Mouse (Mus musculus) myocyte (in vitro differentiated cells): ENCODE results near the gene 1810043G02Rik. TPM values are rescaled to one million over a fixed set of nuclear protein-coding genes. Genes with fewer than 3 reads are reported as not detected.
"Not testable (repeated sequence)": the region's sequence is repeated elsewhere in the genome, so short reads cannot be mapped to it uniquely, and the experiment has no call there.

Experiments used
- H3K27me3 ChIP-seq: one replicate; pipeline ENCODE4 v1.6.1; 2011; ENCODE audit not compliant: control insufficient read depth, insufficient read depth, insufficient read length
- H3K36me3 ChIP-seq: one replicate; pipeline ENCODE4 v1.6.1; 2011; ENCODE audit not compliant: control insufficient read depth, insufficient read depth
- H3K4me2 ChIP-seq: one replicate; pipeline ENCODE4 v1.6.1; 2011; ENCODE audit warnings: low read depth, control low read depth
- H3K4me3 ChIP-seq: one replicate; pipeline ENCODE4 v1.5.1; 2011; ENCODE audit warnings: mild to moderate bottlenecking, control low read depth, moderate library complexity
- H3K79me2 ChIP-seq: one replicate; pipeline ENCODE4 v1.6.1; 2011; ENCODE audit not compliant: control insufficient read depth, insufficient read depth
- H3ac ChIP-seq: one replicate; pipeline ENCODE4 v1.6.1; 2011; ENCODE audit not compliant: control insufficient read depth, insufficient read length
- CEBPB ChIP-seq: IDR thresholded peaks from 2 replicates; pipeline ENCODE4 v1.6.1; 2011; ENCODE audit warnings: mild to moderate bottlenecking, moderate library complexity; ENCODE audit not compliant: poor library complexity, insufficient read depth, severe bottlenecking
- E2F4 ChIP-seq: IDR thresholded peaks from one replicate; pipeline ENCODE4 v1.6.1; 2011; ENCODE audit warnings: mild to moderate bottlenecking, control low read depth, moderate library complexity; ENCODE audit not compliant: insufficient read depth
- MAX ChIP-seq: IDR thresholded peaks from one replicate; pipeline ENCODE4 v1.6.1; 2011; ENCODE audit warnings: low read depth, mild to moderate bottlenecking, control low read depth
- MYOD1 ChIP-seq, 3 experiments: IDR thresholded peaks; one replicate each; pipeline ENCODE4 v1.6.1; 2011; ENCODE audit warnings: control low read depth in 2 of 3, low read depth in 2 of 3, mild to moderate bottlenecking in 2 of 3, moderate library complexity in 1 of 3; ENCODE audit not compliant: insufficient read length in 2 of 3, control insufficient read depth in 1 of 3
- MYOG ChIP-seq, 3 experiments: IDR thresholded peaks; one replicate each; pipeline ENCODE4 v1.6.1; 2011; ENCODE audit warnings: control low read depth in 2 of 3, low read depth in 2 of 3, mild to moderate bottlenecking in 2 of 3; ENCODE audit not compliant: insufficient read length in 2 of 3, control insufficient read depth in 1 of 3, insufficient read depth in 1 of 3
- POLR2A ChIP-seq: IDR thresholded peaks from one replicate; pipeline ENCODE4 v1.6.1; 2011; ENCODE audit warnings: low read depth, mild to moderate bottlenecking, control low read depth, moderate library complexity; ENCODE audit not compliant: insufficient read length
- POLR2AphosphoS2 ChIP-seq: IDR thresholded peaks from one replicate; pipeline ENCODE4 v1.6.1; 2011; ENCODE audit warnings: low read depth, control low read depth; ENCODE audit not compliant: insufficient read length
- REST ChIP-seq: IDR thresholded peaks from one replicate; pipeline ENCODE4 v1.6.1; 2011; ENCODE audit warnings: mild to moderate bottlenecking, control low read depth, moderate library complexity; ENCODE audit not compliant: insufficient read depth, insufficient read length
- SRF ChIP-seq: IDR thresholded peaks from one replicate; pipeline ENCODE4 v1.6.1; 2011; ENCODE audit warnings: low read depth; ENCODE audit not compliant: control insufficient read depth, insufficient read length
- TCF12 ChIP-seq: IDR thresholded peaks from one replicate; pipeline ENCODE4 v1.6.1; 2011; ENCODE audit warnings: mild to moderate bottlenecking, control low read depth; ENCODE audit not compliant: poor library complexity, insufficient read depth, severe bottlenecking
- TCF3 ChIP-seq: IDR thresholded peaks from one replicate; pipeline ENCODE4 v1.6.1; 2011; ENCODE audit warnings: low read depth, control low read depth; ENCODE audit not compliant: insufficient read length
- USF1 ChIP-seq: IDR thresholded peaks from one replicate; pipeline ENCODE4 v1.6.1; 2011; ENCODE audit warnings: low read depth, mild to moderate bottlenecking, control low read depth, moderate library complexity
- polyA plus RNA-seq: library from polyadenylated mRNA; unstranded; fragments of >200 nt; fragmentation: generic; extraction: Trizol; gene quantifications from one replicate; pipeline ENCODE4 v1.2.1, GENCODE M21; 2012; ENCODE audit warnings: missing spikeins

The 1810043G02Rik gene
- 12.8 TPM for polyA plus RNA-seq

- H3K4me2 ChIP-seq = peak within 1 kb of the TSS; percentile 80
- no peak for TF ChIP-seq MYOD1 (IDR thresholded peaks at IDR 0.05; ENCODE audit: control insufficient read depth in 1 of 3, insufficient read length in 2 of 3, low read depth in 2 of 3)
- peak; percentile 80 for TF ChIP-seq POLR2A
- TF ChIP-seq SRF = peak; percentile 27
- H3K27me3 ChIP-seq = no peaks in the 10 kb centered on the region
- peak within 1 kb of the TSS; percentile 52 for H3ac ChIP-seq
- peak within 1 kb of the TSS; percentile 37 for H3K4me3 ChIP-seq
- H3K36me3 ChIP-seq = no peaks in the 10 kb centered on the region
- no peaks in the 10 kb centered on the region for H3K79me2 ChIP-seq
Measured at GRCm38 (mm10) chr10:77978351-77979350, at the start of gene 1810043G02Rik. TSS of gene 1810043G02Rik (plus strand) at chr10:77978524.

GRCm38 (mm10) chr10:77939685-77940084 is 38.6 kb upstream of the 1810043G02Rik start:
- no peak for TF ChIP-seq E2F4
- TF ChIP-seq MYOG (IDR thresholded peaks at IDR 0.05; ENCODE audit: control insufficient read depth in 1 of 3, insufficient read depth in 1 of 3, insufficient read length in 2 of 3, low read depth in 2 of 3) = no peak
- no peak for TF ChIP-seq POLR2A
- H3K4me3 ChIP-seq = no peak overlapping the region
- no peak overlapping the region for H3ac ChIP-seq
- no peaks in the 10 kb centered on the region for H3K79me2 ChIP-seq
- H3K27me3 ChIP-seq = peaks cover 6% of the 10 kb centered on the region
- H3K36me3 ChIP-seq = no peaks in the 10 kb centered on the region
- no peak overlapping the region for H3K4me2 ChIP-seq

GRCm38 (mm10) chr10:77950468-77950867 is 27.9 kb upstream of the 1810043G02Rik start:
- H3K4me2 ChIP-seq, H3K27me3 ChIP-seq, H3K79me2 ChIP-seq, H3K4me3 ChIP-seq, H3K36me3 ChIP-seq, H3ac ChIP-seq: not testable (repeated sequence)

GRCm38 (mm10) chr10:77962725-77963124 is 15.6 kb upstream of the 1810043G02Rik start:
- no peak for TF ChIP-seq MYOG (IDR thresholded peaks at IDR 0.05; ENCODE audit: control insufficient read depth in 1 of 3, insufficient read depth in 1 of 3, insufficient read length in 2 of 3, low read depth in 2 of 3)
- TF ChIP-seq MYOD1 (IDR thresholded peaks at IDR 0.05; ENCODE audit: control insufficient read depth in 1 of 3, insufficient read length in 2 of 3, low read depth in 2 of 3) = no peak
- TF ChIP-seq SRF = no peak
- no peak for TF ChIP-seq E2F4
- TF ChIP-seq TCF12 = no peak
- TF ChIP-seq REST = no peak
- no peak for TF ChIP-seq USF1
- no peak for TF ChIP-seq CEBPB
- no peak for TF ChIP-seq POLR2AphosphoS2
- TF ChIP-seq POLR2A = no peak
- TF ChIP-seq TCF3 = no peak
- TF ChIP-seq MAX = no peak
- no peaks in the 10 kb centered on the region for H3K79me2 ChIP-seq
- no peak overlapping the region for H3K4me3 ChIP-seq
- H3K36me3 ChIP-seq = no peaks in the 10 kb centered on the region
- H3K4me2 ChIP-seq = no peak overlapping the region
- H3K27me3 ChIP-seq = peaks cover 2% of the 10 kb centered on the region
- H3ac ChIP-seq = no peak overlapping the region

- Histone ChIP-seq H3K4me2 (no peak overlapping the region), H3K27me3 (peaks cover 14% of the 10 kb centered on the region), H3K36me3 (no peaks in the 10 kb centered on the region), H3ac (no peak overlapping the region), H3K4me3 (no peak overlapping the region), H3K79me2 (no peaks in the 10 kb centered on the region)
- no peak for TF ChIP-seq SRF
- TF ChIP-seq USF1 = no peak
- TF ChIP-seq TCF12 = no peak
- TF ChIP-seq MAX = no peak
- TF ChIP-seq MYOG (IDR thresholded peaks at IDR 0.05; ENCODE audit: control insufficient read depth in 1 of 3, insufficient read depth in 1 of 3, insufficient read length in 2 of 3, low read depth in 2 of 3) = no peak
- TF ChIP-seq POLR2A = no peak
- TF ChIP-seq E2F4 = no peak
- no peak for TF ChIP-seq CEBPB
- no peak for TF ChIP-seq POLR2AphosphoS2
- no peak for TF ChIP-seq REST
- TF ChIP-seq MYOD1 (IDR thresholded peaks at IDR 0.05; ENCODE audit: control insufficient read depth in 1 of 3, insufficient read length in 2 of 3, low read depth in 2 of 3) = no peak
- no peak for TF ChIP-seq TCF3
Measured at GRCm38 (mm10) chr10:77963971-77964370, 14.4 kb upstream of the 1810043G02Rik start.
